Mouse (Mus musculus): Measurements from ENCODE around the gene Brd2. TPM values are rescaled to one million over a fixed set of nuclear protein-coding genes. Genes with fewer than 3 reads are reported as not detected.

The Brd2 gene
- polyA plus RNA-seq, 1 experiment from 2014 or later, result 140 TPM

DNA sequence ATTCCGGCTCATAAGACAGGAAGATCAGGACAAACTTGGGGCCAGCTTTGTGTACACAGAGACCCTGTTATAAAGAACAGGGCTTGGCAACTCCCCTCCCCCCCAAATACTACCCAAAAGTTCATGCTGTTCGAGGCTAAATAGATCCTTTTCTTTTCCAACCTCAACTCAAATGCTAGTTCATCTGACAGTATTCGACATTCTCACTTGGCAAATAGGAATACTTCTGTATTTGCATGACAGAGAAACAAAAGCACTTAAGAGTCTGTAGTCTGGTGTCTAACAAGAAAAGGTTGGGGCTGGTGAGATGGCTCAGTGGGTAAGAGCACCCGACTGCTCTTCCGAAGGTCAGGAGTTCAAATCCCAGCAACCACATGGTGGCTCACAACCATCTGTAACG is 14.0 kb downstream of the Brd2 start:
- no peaks in the 10 kb centered on the region for H3K4me1 ChIP-seq
- no peaks in the 10 kb centered on the region; the same call in 1 of the 2 replicates for H3K27me3 ChIP-seq
- no peak overlapping the region for H3K27ac ChIP-seq
- H3K9me3 ChIP-seq (replicated peaks), result no peaks in the 10 kb centered on the region
- H3K9ac ChIP-seq, result no peak overlapping the region
- H3K36me3 ChIP-seq, result peaks cover 47% of the 10 kb centered on the region
- 76% methylated on average over 6 of the region's 6 CpGs for WGBS
- H3K4me3 ChIP-seq (replicated peaks), result no peak overlapping the region
- H3K4me2 ChIP-seq, result no peak overlapping the region
- ATAC-seq (replicated peaks; ENCODE audit: low FRiP score), result no peak

DNA sequence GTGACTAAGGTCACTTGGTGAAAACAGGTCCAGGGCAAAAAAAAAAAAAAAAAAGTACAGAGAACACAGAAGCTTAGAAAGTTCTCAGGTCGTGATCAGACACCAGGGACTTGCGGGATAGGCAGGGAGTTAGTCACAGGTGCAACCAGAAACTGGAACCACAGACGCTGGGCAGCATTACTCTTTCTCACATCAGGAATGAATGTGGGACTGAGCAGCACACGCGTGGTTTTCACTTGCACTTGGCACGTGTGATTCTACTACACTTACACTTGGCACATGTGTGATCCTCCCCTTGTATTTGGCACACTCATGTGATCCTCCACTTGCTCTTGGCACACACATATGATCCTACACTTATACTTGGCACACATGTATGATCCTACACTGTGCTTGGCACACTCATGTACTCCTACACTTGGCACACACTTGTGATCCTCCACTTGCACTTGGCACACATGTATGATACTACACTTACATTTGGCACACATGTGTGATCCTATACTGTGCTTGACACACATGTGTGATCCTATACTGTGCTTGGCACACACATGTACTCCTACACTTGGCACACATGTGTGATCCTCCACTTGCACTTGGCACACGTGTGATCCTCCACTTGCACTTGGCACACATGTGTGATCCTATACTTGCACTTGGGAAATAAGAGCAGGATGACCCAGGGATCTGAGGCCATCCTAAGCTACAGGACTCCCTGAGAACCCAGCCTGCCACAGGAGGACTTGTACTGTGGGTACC is 15.1 kb downstream of the Brd2 start:
- WGBS, result 81% methylated on average over 7 of the region's 7 CpGs
- Histone ChIP-seq H3K9ac (no peak overlapping the region), H3K27me3 (no peaks in the 10 kb centered on the region; the same call in 1 of the 2 replicates), H3K4me2 (no peak overlapping the region), H3K27ac (no peak overlapping the region), H3K9me3 (replicated peaks) (no peaks in the 10 kb centered on the region), H3K36me3 (peaks cover 35% of the 10 kb centered on the region), H3K4me3 (replicated peaks) (no peak overlapping the region), H3K4me1 (no peaks in the 10 kb centered on the region)
- ATAC-seq (replicated peaks; ENCODE audit: low FRiP score), result no peak; the same call in 1 of the 2 replicates

DNA sequence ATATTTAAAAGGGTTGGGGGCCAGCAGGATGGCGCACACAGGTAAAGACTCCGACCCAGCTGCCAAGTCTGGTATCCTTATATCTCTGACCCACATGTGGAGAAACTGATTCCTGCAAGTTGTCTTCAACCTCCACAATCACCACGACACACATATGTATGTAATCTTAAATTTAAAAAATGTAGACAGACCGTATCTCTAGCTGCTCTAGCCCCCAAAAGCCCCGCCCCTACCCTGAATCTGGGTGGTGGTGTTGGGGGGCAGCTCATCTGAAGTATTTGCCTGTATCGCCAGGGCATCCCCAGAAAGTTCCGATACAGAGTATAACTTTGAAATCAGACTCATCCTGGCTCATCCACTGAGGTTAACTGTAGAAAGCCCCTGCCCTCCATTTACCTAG is 15.9 kb downstream of the Brd2 start:
- H3K9me3 ChIP-seq (replicated peaks), result no peaks in the 10 kb centered on the region
- H3K4me2 ChIP-seq, result no peak overlapping the region
- ATAC-seq (replicated peaks; ENCODE audit: low FRiP score), result no peak
- H3K27me3 ChIP-seq, result no peaks in the 10 kb centered on the region; the same call in 1 of the 2 replicates
- whole genome bisulfite sequencing, result 88% methylated on average over 7 of the region's 7 CpGs
- no peak overlapping the region for H3K9ac ChIP-seq
- H3K36me3 ChIP-seq, result peaks cover 28% of the 10 kb centered on the region
- peaks cover 3% of the 10 kb centered on the region for H3K4me1 ChIP-seq
- no peak overlapping the region for H3K27ac ChIP-seq
- no peak overlapping the region for H3K4me3 ChIP-seq (replicated peaks)

DNA sequence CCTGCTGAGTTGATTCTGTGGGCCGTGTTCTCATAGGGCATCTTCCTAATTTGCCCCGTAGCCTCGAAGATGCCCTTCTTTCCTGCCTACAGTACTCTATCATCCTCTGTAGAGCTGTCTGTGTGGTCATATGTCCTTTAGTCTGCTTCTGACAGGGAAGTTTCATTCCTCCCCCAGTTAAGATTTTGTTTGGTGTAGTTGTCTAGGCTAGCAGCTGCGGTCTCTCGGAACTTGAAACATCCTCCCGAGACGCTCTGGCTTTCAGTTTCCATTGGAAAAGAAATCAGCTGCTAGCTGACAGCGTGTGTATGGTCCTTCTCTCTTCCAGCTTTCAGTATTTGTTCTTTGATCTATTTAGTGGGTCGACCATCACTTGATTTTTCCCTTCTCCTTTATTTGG is 17.6 kb downstream of the Brd2 start:
- no peak overlapping the region for H3K9ac ChIP-seq
- no peak overlapping the region for H3K27ac ChIP-seq
- no peak overlapping the region for H3K4me2 ChIP-seq
- H3K9me3 ChIP-seq (replicated peaks), result no peaks in the 10 kb centered on the region
- H3K27me3 ChIP-seq, result no peaks in the 10 kb centered on the region; the same call in 1 of the 2 replicates
- no peak for ATAC-seq (replicated peaks; ENCODE audit: low FRiP score)
- no peak overlapping the region for H3K4me3 ChIP-seq (replicated peaks)
- peaks cover 10% of the 10 kb centered on the region for H3K36me3 ChIP-seq
- peaks cover 9% of the 10 kb centered on the region for H3K4me1 ChIP-seq
- 75% methylated on average over 9 of the region's 9 CpGs for WGBS

DNA sequence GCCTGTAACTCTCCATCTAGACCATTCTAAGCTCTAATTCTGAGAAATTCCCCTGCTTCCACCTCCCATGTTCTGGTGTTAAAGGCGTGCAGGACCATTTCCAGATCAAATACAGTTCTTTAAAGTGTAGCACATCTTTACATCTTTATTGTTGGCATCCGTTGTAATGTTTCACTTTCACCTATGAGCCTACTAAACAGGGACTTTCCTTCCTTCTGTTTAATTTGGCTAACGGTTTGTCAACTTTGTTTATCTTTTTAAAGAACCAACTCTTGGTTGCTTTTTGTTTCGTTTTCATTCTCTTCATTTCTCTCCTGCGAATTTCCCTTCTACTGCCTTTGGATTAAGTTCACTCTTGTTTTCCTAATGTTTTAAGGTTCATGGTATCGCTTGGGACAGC is 19.6 kb downstream of the Brd2 start:
- 80% methylated on average over 6 of the region's 6 CpGs for WGBS
- H3K4me2 ChIP-seq, result no peak overlapping the region
- peaks cover 12% of the 10 kb centered on the region for H3K4me1 ChIP-seq
- no peaks in the 10 kb centered on the region; the same call in 1 of the 2 replicates for H3K27me3 ChIP-seq
- no peak overlapping the region for H3K4me3 ChIP-seq (replicated peaks)
- H3K36me3 ChIP-seq, result no peaks in the 10 kb centered on the region
- no peak for ATAC-seq (replicated peaks; ENCODE audit: low FRiP score)
- no peaks in the 10 kb centered on the region for H3K9me3 ChIP-seq (replicated peaks)
- H3K27ac ChIP-seq, result no peak overlapping the region
- H3K9ac ChIP-seq, result no peak overlapping the region

DNA sequence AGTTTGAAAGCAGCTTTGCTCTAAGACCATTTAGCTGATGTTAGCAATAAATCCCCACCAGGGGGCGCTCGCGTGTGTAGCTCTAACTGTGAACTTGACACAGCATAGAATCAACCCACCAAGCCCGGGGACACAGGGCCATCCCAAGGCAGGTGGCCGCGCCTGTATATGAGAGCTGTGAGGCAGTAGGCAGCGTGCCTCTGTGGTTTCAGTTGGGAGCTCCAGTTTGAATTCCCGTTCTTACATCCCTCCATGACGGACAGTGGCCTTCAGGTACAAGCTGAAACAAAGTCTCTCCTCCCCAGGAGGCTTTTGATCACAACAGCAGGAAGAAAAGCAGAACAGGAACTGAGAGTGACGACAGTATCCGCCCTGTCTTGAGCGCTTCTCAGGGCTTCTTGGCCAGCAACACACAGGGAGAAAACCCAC is 20.8 kb downstream of the Brd2 start:
- Histone ChIP-seq H3K27ac (no peak overlapping the region), H3K9ac (no peak overlapping the region), H3K27me3 (no peaks in the 10 kb centered on the region; the same call in 1 of the 2 replicates), H3K4me1 (peaks cover 12% of the 10 kb centered on the region), H3K4me3 (replicated peaks) (0 out of 2 replicates have a peak overlapping the region, but pooled peaks have one; percentile 22), H3K36me3 (no peaks in the 10 kb centered on the region), H3K9me3 (replicated peaks) (no peaks in the 10 kb centered on the region), H3K4me2 (peak overlapping the region; percentile 51)
- peak; percentile 84 for ATAC-seq (replicated peaks; ENCODE audit: low FRiP score)
- WGBS, result 9% methylated on average over 12 of the region's 12 CpGs

DNA sequence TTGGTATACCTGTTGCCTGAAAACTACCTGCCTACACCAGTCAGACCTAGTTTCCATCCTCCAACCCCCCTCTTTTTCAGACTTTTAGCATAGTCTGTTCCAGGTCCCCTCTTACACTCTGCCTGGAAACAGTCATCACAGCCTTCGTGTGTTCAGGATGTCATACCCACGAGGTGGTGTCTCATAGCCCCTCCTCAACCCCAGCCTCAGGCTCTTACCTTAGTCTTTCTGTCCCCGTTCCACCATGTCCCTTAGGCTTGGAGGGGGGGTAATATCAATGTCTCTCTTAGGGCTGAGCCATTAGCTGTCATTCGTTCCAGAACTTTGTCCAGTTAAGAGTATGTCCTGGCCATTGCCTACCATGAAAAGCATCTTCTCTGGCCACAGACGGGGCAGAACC is 21.2 kb downstream of the Brd2 start:
- no peaks in the 10 kb centered on the region; the same call in 1 of the 2 replicates for H3K27me3 ChIP-seq
- H3K4me3 ChIP-seq (replicated peaks), result no peak overlapping the region
- WGBS, result 34% methylated on average over 5 of the region's 5 CpGs
- H3K9me3 ChIP-seq (replicated peaks), result no peaks in the 10 kb centered on the region
- H3K9ac ChIP-seq, result no peak overlapping the region
- H3K36me3 ChIP-seq, result no peaks in the 10 kb centered on the region
- 0 out of 2 replicates have a peak, but pooled peaks have one; percentile 28 for ATAC-seq (replicated peaks; ENCODE audit: low FRiP score)
- no peak overlapping the region for H3K4me2 ChIP-seq
- H3K4me1 ChIP-seq, result peaks cover 12% of the 10 kb centered on the region
- no peak overlapping the region for H3K27ac ChIP-seq

DNA sequence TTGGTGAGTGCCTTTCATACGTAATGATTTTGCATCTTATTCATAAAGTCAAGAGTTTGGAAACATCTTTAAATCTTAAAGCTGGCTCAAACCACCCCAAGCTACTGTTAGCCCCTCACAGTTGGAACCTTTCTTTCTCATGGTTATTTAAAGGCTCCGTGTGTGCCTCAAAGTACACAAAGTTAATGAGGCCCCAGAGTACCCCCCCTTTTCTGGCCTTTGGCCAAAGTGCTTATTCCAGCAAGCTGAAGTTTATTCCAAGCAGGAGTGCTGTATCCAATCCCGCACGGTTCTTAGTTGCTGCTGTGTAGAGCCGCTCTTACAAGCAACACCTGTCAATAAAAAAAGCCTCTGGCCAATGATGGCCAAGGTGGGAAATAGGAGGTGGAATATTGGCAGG is 22.9 kb downstream of the Brd2 start:
- Histone ChIP-seq H3K9me3 (replicated peaks) (no peaks in the 10 kb centered on the region), H3K4me2 (no peak overlapping the region), H3K4me1 (peaks cover 12% of the 10 kb centered on the region), H3K4me3 (replicated peaks) (no peak overlapping the region), H3K27ac (0 out of 2 replicates have a peak overlapping the region, but pooled peaks have one; percentile 14), H3K9ac (no peak overlapping the region), H3K27me3 (no peaks in the 10 kb centered on the region; the same call in 1 of the 2 replicates), H3K36me3 (no peaks in the 10 kb centered on the region)
- ATAC-seq (replicated peaks; ENCODE audit: low FRiP score), result no peak
- 59% methylated on average over 5 of the region's 5 CpGs for WGBS

DNA sequence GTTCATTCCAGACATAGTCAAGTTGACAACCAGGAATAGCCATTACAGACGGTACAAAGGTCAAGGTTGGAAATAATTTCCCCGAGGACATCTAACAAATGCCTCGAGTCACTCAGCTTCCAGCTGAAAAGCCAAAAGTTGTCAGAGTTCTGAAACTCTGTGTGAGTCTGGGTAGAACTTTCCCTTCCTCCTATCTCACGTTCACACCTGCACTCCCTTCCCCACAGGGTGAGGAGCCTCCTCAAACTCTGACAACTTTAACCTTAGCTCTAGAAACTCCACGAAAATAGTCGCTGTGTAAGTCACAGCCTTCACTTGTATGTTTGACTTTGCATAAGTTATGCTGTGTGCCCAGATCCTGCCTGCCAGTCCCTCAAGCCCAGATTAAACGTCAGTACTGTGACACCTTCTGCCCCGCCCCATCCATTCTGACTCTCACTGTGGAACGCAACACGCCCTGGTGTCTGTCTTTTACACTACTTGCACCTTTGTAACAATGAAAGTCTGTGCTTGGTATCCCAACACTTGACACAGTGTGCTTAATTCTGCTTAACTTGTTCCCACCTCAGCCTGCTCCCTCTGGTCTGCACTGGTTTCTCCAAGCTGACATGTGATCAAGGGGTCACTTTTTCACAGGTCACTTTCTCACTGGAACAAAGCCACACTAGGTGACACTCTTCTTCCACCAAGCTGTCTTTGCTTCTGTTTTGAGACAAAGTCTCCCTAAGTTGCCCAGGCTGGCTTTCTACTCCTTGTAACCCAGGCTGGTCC is 23.5 kb downstream of the Brd2 start:
- 41% methylated on average over 10 of the region's 10 CpGs for WGBS
- no peak for ATAC-seq (replicated peaks; ENCODE audit: low FRiP score)
- Histone ChIP-seq H3K36me3 (no peaks in the 10 kb centered on the region), H3K27me3 (no peaks in the 10 kb centered on the region; the same call in 1 of the 2 replicates), H3K27ac (peak overlapping the region; percentile 14; the same call in 1 of the 2 replicates), H3K4me3 (replicated peaks) (no peak overlapping the region), H3K9ac (no peak overlapping the region), H3K9me3 (replicated peaks) (no peaks in the 10 kb centered on the region), H3K4me2 (no peak overlapping the region), H3K4me1 (peaks cover 12% of the 10 kb centered on the region)

DNA sequence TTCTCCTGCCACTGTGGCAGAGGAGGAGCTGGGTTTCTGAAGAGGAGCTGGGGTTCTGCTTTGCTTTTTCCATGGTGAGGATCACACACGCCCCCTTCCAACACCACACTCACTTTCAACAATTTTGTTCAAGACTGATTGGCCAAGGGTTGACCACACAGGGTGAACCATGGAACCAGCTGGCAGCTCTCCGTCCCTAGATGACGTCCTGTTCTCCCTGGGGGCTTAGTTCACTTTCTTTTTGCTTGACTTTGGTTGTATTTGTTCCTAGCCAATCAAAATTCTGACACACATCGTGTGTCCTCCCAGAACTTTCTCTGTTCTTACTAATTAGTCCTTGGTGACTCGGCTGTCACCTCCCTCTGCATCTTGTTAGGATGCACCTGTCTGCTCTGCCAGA is 25.2 kb downstream of the Brd2 start:
- Histone ChIP-seq H3K4me2 (no peak overlapping the region), H3K27me3 (no peaks in the 10 kb centered on the region), H3K9ac (no peak overlapping the region), H3K4me1 (peaks cover 21% of the 10 kb centered on the region), H3K9me3 (replicated peaks) (no peaks in the 10 kb centered on the region), H3K27ac (no peak overlapping the region), H3K36me3 (no peaks in the 10 kb centered on the region), H3K4me3 (replicated peaks) (no peak overlapping the region)
- 55% methylated on average over 5 of the region's 5 CpGs for WGBS
- ATAC-seq (replicated peaks; ENCODE audit: low FRiP score), result no peak

DNA sequence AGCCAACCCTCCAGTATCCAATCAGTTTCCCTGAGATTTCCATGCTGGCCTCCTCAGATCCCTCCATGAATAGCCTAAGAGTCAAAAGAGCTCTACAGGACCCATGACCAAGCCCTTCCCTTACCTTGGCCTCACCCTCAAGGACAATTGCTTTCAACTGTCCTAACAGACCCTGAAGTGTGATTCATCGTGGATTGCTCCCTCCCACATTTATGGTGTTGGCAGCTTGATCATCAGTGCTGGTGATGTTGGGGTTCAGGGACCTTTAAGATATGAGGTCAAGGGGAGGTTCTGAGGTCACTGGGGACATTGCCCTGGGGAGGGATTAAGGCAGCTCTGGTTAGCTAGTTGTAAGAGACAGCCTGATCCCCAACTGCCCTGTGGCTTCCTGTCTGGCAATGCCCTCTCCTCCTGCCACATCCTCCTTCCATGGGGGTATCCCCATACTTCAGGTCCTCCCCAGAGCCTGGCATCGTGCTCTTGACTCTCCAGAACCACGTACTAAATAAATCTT is 25.9 kb downstream of the Brd2 start:
- H3K27ac ChIP-seq, result no peak overlapping the region
- no peak overlapping the region for H3K9ac ChIP-seq
- H3K4me2 ChIP-seq, result no peak overlapping the region
- H3K4me1 ChIP-seq, result peaks cover 18% of the 10 kb centered on the region
- no peaks in the 10 kb centered on the region for H3K36me3 ChIP-seq
- WGBS, result 53% methylated on average over 3 of the region's 3 CpGs
- H3K4me3 ChIP-seq (replicated peaks), result no peak overlapping the region
- no peak for ATAC-seq (replicated peaks; ENCODE audit: low FRiP score)
- H3K9me3 ChIP-seq (replicated peaks), result no peaks in the 10 kb centered on the region
- H3K27me3 ChIP-seq, result no peaks in the 10 kb centered on the region
